Mouse (Mus musculus) neural tube, embryonic 10.5 days (tissue): ENCODE data around the gene Pnp.
"Not testable (repeated sequence)": the region's sequence is repeated elsewhere in the genome, so short reads cannot be mapped to it uniquely, and the experiment has no call there.

ENCODE experiments used
- DNase-seq: peaks from one replicate; pipeline ENCODE4 v3.0.0-alpha.2; 2017; ENCODE audit warnings: low spot score; ENCODE audit errors: extremely low spot score

The Pnp gene

DNA sequence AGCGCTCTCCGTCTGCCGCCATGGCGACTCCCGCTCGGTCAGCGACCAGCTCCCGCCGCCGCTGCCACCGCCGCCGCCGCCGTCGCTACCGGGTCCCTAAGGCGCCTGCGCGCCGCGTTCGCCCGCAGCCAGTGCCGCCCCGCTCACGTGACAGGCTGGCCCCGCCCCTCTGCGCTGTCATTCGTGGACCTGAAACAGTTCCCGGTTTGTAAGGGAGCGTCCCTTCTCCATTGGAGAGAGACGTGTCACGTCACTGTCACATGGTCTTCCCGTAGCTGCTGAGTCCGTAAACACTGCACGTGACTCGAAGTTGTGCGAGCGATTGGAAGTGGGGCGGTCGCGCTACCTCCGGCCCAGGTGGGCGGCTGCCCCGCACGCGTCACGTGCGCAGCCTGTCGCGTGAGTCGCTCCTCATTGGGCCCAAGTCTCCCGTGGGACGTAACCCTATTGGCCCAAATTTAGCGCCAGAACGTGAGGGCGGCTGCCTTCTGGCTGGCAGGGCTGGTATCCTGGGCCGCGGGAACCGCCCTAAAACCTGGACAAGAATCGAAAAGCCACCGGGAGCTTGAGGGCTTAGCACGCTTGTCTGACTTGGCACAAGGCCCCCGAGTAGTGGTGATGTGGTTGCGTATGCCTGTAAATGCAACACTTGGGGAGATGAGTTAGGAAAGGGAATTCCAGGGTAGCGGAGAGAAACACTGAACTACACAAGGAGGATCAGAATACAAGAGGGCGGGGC is at the start of gene Pnp, which contains the start of gene Pip4p1:
Pnp (plus strand) TSS at position 329 of the 739 bp plus-strand sequence.
Pip4p1 (minus strand) TSS at position 103 of the 739 bp plus-strand sequence.
- DNase-seq = peak; percentile 97

DNA sequence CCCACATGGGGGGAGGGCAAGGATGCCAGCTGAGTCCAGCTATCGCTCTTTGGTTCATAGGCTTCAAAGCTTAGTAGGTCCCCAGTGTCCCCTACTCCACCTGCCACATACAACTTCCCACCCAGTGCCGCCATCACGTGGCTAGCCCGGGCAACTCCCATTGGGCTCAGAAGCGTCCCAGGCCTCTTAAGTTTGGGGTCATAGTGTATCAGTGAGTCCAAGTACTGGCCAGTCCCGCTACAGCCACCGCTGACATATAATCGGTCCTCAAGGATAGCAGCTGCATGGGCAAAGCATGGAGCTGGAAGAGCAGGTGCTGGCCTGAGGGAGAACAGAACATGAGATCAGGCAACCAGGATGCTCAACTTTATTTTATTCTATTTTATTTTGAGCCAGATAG is 39.3 kb upstream of the Pnp start:
- no peak for DNase-seq

DNA sequence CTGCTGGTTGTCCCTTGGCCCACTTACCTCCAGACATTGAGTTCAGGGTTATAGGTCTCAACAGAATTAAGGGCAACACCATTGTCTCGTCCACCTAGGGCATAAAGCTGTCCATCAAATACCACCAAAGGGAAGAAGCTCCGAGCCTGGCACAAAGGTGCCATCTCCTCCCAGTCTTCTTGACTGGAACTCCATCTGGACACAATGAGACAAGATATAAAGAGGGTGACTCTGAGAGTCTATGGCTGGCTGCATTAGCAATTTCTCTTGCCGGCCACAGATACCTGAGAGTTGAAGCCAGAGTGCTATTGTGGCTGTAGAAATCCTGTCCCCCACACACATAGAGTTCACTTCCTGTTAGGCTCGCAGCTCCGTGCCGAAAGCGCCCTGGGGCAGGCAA is 38.8 kb upstream of the Pnp start:
- no peak for DNase-seq

DNA sequence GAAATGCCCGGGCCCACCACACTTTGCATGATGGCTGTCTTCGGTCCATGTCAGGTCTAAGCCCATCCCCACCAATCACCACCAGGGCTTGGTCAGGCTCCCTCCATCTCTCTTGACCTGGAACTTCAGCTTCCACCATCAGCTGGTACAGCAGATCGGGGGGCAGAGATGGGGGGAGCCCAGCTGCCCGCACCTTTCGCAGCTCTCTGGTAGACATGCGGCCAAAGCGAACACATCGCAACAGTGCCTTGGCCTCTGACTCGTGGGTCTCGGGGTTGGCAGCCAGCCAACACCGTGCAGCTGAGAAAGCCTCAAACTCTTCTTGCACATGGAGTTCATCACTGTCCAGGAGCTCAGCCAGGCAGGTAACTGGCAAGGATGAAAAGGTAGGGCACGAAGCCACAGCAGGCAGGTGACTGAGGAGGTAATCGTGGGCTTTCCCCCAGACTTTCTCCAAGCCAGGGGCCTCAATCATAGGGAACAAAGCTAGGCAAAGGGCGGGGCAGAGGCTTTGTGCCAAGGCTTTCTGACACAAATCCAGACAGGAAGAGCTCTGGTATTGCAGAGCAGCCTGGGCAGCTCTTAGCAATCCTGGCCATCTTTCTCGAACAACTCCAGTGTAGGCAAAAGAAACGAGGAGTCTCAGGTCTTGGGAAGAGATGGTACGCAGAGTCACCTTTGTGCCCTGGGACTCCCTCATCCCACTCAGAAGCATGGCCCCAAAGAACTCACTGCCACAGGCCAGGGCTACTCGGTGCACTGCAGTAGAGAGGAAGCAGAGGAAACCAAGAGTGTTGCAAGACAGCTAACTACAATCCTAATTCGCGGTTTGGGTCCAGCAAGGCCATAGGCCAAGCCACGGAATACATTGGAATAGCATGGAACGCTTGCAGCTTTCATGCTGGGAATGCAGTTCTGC is 38.1 kb upstream of the Pnp start:
- DNase-seq = no peak

DNA sequence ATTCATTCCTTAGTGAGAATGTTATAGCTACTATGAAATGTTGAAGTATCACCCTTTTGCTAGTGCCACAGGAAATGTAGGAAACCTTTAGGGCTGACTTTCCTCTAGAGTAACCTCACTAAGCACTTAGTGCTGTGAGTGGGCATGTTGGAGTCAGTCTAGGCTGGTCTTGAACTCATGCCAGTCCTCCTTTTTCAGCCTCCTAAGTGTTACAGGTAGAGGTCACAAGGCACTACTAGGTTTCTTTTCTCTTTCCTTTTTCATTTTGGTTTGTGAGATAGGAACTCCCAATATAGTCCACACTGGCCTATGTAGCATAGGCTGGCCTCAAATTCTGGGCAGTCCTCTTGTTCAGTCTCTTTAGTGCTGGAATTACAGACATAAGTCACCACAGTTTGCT is 35.5 kb upstream of the Pnp start:
- DNase-seq = no peak

DNA sequence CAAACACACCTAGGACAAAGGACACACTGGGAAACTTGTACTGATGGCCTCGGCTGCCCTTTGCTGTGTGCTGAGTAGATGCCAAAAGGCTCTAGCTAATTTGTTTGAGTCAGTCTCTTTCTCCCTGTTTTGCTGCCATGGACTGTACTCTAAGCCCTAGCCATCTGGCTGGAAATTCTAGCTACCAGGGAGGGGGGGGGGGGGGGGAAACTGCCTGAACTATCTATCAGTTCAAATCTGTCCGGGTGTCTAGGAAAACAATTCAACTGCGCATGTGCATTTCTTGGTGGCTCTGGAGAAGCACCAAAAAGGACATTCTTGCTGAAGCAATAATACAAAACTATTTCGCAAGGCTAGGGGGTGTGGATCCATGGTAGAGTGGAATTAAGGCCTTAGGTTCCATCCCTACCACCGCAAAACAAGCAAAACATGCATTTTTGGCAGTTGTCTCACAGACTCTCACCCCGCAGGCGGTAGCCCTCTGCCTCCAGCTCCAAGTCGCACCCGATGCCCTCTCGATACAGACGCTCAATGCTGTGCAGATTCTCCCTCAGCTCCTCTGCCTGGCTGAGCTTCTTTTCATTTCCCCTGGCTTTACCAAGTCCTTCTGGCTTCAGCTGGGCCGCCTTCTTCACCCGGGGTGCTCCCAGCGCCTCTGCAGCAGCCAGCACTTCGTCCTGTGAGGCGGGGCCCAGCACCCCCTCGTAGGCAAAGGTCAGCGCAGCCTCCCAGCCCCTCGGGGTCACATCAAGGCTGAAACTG is 34.7 kb upstream of the Pnp start:
- peak; percentile 40 for DNase-seq

DNA sequence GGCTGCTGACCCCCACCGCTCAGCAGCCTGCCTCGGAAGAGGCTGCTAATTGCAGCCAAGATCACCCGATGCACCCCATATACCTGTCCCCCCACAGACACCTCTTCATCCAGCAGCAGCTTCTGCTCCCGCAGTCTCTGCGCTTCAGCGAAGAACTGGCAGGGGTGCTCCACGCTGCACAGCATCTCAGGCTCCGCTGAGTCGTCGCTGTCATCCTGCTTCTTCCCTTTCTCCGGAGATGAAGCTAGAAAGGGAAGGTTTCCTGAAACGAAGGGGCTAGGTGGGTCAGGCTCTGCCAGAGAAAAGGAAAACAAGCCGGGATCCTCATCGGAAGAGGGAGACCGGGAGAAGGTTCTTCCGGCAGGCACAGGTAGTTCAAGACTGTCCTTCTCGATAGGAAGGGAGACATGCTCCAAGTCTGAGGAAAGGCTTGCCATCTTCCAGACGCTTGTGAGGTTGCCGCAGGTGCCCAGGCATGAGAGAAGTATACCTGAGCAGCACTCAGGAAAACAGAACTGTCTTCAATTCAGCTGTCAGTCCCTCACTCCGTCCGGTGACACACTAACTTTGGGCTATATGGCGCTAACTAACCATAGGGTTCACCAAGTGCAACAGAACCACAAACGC is 34.0 kb upstream of the Pnp start:
- DNase-seq = peak; percentile 32

DNA sequence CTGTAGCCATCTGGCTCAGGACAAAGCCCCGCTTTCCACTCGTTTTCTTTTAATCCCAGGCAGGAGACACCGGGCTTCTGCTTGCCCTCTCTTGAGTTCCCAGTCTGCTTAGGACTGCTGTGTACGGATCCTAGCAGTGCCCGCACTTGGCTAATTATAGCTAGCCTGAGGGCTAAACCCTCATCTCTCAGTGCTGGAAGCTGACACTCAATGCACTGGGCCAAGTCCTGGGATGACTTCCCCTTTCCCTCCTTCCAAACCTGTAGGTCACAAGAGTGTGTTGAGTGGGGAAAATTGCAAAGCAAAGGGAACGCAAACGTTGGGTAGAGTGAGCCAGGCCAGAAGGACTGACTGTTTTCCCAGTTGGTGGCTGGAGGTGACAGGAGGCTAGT is 33.5 kb upstream of the Pnp start, which contains the start of gene Klhl33:
Klhl33 (minus strand) TSS at position 134 of the 392 bp plus-strand sequence.
- peak; percentile 15 for DNase-seq

DNA sequence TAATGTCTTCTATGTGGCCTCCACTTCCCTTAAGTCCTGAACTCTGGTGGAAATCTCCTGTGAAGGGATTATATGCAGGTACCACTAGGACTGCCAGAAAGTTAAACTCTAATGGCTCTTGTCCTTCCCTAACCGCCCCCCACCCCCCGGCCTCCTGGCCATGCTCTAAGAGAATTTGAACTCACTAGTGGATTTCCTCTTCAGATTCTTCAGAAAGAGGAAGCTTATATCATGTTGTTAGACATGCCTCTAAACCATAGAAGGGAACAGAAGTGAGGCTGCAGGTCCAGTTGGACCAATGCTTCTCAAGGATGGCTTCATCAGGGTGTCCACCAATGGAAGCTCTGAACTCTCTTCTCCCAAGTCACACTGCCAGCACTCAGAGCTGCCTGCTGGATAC is 32.9 kb upstream of the Pnp start:
- not testable (repeated sequence) for DNase-seq

DNA sequence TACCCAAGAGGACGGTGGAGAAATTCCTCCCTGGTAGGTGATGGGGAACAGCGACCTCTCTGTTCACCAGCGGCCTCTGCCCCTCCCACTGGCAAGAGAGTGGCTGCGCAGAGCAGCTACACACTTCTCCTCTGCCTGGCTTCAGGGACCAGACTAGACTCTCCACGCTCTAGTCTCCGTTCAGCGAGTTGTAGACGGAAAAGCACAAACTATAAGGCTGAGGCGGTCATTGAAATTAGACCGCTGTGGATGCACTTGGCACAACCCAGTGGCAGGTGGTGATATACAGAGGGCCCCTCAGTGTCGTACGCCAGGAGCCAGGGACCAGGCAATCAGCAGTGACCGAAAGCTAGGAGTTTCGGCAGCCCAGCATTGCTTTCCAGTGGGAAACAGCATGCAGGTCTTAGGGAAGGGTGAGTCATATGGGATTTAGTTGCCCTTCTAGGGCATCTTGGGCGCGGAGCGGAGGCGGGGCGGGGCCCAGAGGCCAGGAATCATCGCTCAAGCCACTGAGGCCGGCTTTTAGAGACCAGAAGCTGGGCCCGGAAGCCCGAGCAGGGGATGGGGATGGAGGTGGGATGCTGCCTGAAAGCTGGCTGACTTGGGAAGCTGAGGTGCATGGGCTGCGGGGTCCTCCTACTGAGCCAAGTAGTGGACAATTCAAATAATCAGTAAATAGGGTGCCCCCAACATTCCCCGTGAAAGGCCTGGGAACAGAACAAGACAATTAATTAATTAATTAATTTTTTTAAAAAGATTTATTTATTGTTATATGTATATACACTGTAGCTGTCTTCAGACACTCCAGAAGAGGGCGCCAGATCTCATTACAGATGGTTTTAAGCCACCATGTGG is 26.7 kb upstream of the Pnp start:
- DNase-seq = peak; percentile 60

DNA sequence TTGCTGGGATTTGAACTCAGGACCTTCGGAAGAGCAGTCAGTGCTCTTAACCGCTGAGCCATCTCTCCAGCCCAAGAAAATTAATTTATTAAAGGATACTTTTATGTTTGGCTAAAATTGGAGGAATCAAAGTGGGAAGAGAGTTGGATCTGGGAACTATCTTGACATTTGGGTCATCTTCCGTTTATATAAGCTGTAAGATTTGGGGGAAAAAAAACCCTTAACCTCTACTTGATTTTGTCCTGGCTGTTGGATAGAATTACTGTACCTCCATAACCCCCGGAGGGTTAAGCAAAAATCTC is 26.1 kb upstream of the Pnp start:
- no peak for DNase-seq

DNA sequence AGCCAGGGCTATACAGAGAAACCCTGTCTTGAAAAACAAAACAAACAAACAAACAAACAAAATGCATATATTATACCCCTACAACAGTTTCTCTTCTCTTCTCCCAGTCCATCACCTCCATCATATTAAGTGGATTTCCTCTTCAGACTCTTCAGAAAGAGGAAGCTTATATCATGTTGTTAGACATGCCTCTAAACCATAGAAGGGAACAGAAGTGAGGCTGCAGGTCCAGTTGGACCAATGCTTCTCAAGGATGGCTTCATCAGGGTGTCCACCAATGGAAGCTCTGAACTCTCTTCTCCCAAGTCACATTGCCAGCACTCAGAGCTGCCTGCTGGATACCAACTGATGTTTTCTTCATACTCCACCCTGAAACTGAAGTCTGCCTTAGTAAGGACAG is 25.6 kb upstream of the Pnp start:
- DNase-seq = not testable (repeated sequence)

DNA sequence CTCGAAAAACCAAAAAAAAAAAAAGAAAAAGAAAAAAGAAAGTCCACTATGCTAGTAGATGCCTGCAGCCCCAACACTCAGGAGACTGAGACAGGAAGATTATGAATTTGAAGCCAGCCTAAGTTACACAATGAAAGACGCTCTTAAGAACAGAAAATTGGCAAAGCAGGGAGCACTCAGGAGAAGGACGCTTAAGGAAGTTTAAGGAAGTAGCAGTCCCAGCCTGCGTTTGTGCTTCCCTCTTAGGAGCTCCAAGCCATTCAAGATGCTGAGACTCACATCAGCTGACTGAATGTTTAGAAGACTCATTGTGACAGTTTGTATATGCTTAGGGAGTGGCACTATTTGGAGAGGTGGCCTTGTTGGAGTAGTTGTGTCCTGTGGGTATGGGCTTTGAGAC is 22.8 kb upstream of the Pnp start:
- no peak for DNase-seq

DNA sequence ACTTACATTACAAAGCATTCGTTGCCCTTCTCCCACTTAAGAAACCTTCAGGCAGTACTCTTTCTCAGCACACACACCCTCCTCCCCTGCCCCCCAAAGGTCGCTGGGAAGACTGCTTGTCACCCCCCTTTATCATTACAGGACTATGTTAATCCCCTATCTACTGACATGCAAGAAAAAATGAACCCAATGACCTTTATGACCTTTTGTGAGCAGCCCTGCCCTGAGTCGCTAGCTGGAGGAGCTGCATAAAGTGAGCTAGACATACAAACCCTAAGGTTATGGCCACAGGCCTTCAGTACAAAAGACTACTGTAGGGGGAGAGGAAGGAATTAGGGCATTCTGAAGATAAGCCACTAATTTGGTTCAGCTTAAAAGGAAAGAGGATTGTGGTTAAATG is 19.5 kb upstream of the Pnp start:
- no peak for DNase-seq

DNA sequence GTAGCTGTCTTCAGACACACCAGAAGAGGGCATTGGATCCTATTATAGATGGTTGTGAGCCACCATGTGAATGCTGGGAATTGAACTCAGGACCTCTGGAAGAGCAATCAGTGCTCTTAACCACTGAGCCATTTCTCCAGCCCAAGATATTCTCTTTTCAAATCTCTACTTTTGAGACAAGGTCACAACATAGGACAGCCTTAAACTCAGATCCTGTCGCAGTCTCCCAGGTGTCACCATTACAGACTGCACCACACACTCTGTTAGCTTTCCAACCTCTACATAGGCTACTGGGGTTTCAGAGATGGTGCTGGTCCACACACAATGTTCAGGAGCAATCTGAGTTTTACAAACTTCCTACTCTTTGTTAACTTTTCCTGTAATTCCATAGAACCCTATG is 7.4 kb upstream of the Pnp start:
- DNase-seq = not testable (repeated sequence)

DNA sequence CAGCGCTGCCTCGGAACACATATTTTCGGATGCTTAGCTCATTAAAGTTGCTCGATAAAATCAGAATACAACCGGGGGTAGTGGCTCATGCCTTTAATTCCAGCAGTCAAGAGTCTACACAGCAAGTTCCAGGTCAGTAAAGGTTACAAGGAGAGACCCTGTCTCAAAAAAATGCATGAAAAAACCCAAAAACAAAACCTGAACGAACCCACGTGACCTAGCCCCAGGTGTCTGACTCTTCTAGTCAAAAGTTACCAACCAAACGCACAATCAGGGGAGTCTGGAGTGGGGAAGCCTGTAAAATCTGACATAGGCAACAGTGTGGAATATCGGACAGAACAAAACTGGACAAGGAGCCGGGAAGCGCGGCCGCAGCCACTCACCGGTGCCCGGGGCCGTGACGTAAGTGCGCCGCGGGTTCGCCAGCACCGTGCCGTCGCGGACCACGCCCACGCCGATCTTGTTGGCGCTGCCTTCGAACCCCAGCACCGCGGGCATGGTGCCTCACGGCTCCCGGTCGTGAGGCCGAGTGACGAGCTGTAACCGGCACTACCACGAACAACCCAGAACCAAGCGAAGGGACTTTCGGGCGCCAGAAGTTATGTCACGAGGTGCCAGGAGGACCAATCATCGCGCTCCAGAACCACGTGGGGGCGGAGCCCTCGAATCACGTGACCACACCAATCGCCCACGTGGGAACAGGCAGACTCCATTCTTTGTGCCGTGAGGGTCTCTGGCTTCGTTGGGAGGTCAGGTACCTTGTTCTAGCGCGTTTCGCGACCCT is 6.4 kb upstream of the Pnp start, which contains the start of the genes Osgep and Apex1:
Osgep (minus strand) TSS at position 613 of the 784 bp plus-strand sequence.
Apex1 (plus strand) TSS at position 688 of the 784 bp plus-strand sequence.
- peak; percentile 98 for DNase-seq

DNA sequence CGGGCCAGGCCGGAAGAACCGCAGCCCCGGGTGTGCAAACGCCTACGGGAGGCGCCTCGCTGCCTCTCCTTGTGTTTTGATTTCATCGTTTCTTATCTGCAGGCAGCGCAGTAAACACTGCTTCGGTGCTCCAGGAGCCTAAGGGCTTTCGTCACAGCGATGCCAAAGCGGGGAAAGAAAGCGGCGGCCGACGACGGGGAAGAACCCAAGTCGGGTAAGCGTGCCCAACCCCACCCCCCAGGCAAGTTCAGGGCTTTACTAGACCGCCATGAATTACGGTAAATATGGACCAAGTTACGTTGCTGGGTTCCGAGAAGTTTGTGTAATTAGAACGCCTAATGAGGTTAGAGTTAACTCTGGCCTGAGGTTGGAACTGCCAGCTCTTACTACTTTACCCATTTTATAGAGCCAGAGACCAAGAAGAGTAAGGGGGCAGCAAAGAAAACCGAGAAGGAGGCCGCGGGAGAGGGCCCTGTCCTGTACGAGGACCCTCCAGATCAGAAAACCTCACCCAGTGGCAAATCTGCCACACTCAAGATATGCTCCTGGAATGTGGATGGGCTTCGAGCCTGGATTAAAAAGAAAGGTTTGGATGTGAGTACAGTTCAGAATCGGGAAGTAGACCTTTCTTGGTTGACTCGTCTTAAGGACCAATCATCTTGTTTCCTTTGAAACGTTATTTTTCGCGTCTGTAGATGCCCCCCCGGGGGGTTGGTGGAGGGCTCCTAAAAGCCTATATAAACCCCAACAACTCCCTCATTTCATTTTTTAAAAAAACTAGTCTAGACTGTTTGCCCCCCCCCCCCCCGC is 5.6 kb upstream of the Pnp start:
- peak; percentile 44 for DNase-seq

DNA sequence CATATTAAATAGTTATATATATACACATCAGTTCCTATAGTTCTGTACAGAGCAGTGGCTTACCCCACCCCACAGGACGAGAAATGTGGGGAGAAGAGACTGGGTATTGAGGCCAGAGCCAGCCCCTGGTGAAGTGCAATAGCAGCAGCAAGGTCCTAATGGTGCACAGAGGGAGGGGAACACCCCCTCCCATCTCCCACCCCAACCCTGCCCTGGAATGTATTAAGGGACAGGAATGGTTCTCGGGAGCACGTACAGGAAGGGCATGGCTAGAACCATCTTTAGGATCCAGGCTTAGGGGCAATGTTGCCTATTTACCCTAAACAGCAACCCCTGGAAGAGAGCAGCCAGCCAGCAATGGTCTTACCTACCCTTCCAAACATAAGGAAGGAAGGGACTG is 3.5 kb upstream of the Pnp start:
- DNase-seq = no peak

DNA sequence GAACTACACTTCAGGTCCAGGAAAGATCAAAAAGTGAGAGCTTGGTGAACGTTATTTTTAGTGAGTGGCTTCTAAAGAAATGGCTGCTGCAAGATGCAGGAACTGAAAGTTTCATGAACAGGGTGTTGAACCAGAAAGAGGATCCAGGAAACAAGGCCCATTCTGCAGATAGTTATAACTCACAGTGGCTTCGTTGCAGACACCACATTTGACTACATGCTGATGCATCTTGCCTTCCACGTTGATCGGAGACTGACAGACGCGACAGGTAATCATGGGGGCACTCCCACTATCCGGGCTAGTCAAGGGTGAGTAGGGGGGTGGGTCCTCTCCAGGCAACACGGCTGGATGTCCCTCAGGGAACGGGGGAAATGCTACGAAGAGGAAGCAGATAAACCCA is 931 bp upstream of the Pnp start:
- no peak for DNase-seq
